Mouse (Mus musculus) embryonic fibroblast, embryonic 13.5 days (primary cell): Measurements from ENCODE around the gene Brat1.

Source experiments
- CTCF ChIP-seq: IDR thresholded peaks from 2 replicates; pipeline ENCODE4 v1.5.1; 2011; ENCODE audit warnings: mild to moderate bottlenecking, control low read depth, low read length, moderate library complexity, borderline replicate concordance; ENCODE audit not compliant: insufficient read depth
- POLR2A ChIP-seq: IDR thresholded peaks from 2 replicates; pipeline ENCODE4 v1.6.1; 2011; ENCODE audit warnings: low read depth, mild to moderate bottlenecking, control low read depth, low read length, moderate library complexity

- TF ChIP-seq CTCF = no peak
- no peak for TF ChIP-seq POLR2A
Measured at GRCm38 (mm10) chr5:140723822-140724221, 19.0 kb downstream of the Brat1 start, which contains the start of gene Amz1.
